Mouse (Mus musculus): ENCODE data around the gene Cdyl2.

The Cdyl2 gene

GRCm38 (mm10) chr8:116671543-116671942 is 61.2 kb downstream of the Cdyl2 start:
- peak; percentile 21 to 25 for DNase-seq

DNA sequence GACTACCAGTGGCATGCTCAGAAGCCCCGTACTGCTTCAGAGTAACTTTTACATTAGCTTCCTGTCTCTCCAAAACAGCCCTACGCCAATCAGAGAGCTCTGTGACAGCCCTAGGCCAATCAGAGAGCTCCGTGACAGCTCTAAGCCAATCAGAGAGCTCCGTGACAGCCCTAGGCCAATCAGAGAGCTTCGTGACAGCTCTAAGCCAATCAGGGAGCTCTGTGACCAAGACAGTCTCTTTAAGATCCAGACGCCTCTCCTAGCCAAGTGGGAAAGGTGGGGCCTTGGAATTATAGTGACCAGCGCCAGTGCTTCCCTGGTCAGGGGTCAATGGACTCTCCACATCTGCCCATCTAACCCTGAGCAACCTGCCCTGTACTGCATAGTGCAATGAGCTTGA is 62.2 kb downstream of the Cdyl2 start:
- DNase-seq = no peak

DNA sequence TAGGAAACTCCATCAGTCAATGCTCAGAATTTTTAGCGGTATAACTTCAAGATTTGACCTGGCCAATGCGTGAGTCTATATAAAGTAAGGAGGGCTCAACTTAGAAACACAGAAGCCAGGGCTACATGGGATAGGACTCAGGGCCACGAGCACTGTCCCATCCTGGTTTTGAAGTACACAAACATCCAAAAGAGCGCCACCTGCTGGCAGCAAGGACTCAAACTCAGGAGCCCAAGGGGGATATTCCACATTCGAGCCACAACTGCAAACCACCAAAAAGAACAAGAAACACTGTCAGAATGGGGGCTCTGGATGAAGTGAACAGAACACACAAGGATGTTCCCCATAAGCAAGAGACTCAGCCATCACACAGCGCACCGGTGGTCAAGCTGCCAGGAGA is 63.8 kb downstream of the Cdyl2 start:
- DNase-seq = no peak

GRCm38 (mm10) chr8:116666781-116667325 is 65.9 kb downstream of the Cdyl2 start:
- no peak for DNase-seq

GRCm38 (mm10) chr8:116661521-116661920 is 71.3 kb downstream of the Cdyl2 start:
- DNase-seq = no peak

GRCm38 (mm10) chr8:116656811-116657210 is 76.0 kb downstream of the Cdyl2 start:
- no peak for DNase-seq

DNA sequence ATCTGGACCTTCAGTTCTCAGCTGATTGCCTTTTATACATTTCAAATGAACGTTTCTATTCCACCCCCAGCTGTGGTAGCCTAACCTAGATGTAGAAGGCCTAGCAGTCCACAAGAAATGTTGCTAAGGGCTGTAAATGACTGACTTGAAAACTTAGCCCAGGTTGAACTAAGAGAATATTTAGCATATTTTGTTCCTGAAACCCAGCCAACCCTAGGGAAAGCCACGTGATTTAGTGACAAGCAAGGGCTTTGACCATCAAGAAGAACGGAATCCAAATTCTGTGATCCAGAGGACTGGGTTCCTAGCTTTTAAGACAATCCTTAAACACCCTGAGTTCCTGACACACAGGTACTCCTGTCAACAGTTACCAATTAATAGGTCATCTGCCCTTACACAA is 77.9 kb downstream of the Cdyl2 start:
- DNase-seq = no peak

DNA sequence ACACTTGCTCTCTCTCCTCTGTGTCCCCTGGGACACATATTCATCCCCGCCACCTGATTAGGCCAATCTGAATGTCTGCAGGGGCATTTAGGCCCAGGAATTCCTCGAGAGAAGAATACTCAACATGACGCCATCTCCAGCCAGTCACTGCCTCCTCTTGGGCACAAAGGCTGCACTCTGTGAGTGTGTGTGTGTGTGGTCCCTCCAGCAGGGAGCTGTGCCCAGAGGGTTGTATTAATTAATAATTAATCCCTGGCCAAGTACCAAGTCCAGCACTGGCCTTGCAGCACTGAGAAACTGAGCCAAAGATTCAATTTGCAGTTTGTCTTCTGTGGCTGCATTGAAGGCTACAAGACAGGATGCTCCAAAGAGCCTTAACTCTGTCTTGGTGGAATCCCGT is 79.8 kb downstream of the Cdyl2 start:
- DNase-seq = peak; percentile 28 to 55

- no peak for DNase-seq
These were observed 82.6 kb downstream of the Cdyl2 start for GRCm38 (mm10) chr8:116649975-116650725.

GRCm38 (mm10) chr8:116645376-116645775 is 87.4 kb downstream of the Cdyl2 start:
- DNase-seq = no peak

GRCm38 (mm10) chr8:116640925-116641324 is 91.9 kb downstream of the Cdyl2 start:
- no peak for DNase-seq

DNA sequence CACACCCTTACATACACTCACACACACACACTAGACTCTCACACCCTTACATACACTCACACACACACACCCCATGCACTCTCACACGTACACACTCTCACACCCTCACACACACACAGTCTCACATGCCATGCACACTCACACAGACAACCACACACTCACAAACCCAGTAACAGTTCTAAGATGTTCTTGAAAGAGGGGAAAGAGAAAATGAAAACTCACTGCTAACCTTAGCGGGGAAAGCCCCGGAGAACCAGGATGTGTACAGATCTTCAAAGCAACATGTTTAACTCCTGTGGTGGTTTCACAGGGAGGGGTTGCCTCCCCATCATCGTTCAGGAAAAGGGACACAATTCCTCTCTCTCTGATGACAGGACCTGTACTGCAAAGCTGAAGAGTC is 94.8 kb downstream of the Cdyl2 start:
- no peak for DNase-seq

GRCm38 (mm10) chr8:116637193-116637592 is 95.6 kb downstream of the Cdyl2 start:
- no peak for DNase-seq

- no peak for DNase-seq
These were observed 96.4 kb downstream of the Cdyl2 start for GRCm38 (mm10) chr8:116636396-116636795.

- DNase-seq = no peak
These were observed 96.8 kb downstream of the Cdyl2 start for GRCm38 (mm10) chr8:116635972-116636371.

- DNase-seq = no peak
These were observed 97.5 kb downstream of the Cdyl2 start for GRCm38 (mm10) chr8:116635261-116635660.

DNA sequence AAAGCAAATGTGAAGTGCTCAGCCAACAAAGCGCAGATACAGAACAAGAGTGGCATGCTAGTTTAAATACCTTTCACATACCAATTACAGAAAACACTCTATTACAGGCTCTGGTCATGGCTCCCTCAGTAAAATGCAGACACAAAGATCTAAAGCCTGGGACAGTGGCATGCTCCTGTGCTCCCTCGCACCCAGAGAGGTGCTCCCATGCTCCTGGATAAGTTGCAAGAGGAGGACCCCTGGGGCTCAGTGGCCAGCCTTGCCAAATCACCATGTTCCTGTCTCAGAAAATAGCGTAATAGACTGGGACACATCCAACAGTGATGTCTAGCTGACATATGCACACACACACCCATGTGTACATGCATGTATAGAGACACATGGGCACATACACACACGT is 98.4 kb downstream of the Cdyl2 start:
- no peak for DNase-seq

- no peak for DNase-seq
These were observed 99.2 kb downstream of the Cdyl2 start for GRCm38 (mm10) chr8:116633470-116634150.

DNA sequence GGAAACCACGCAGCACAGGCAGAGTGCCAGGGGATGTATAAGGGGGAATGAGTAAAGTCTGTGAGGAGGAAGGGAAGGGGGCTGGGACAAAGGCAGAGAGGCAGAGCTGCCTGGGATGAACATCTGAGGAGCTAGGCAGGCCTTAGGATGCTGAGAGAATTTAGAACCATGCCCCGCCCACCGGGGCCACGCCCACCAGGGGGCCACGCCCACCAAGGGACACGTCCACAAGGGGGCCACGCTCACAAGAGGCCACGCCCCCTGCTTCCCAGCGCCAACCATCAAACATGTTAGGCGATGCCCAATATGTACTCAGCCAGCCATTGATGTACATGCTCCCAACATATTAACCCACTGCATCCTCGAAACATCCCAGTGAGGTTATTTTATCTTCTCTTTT is 102.7 kb downstream of the Cdyl2 start:
- peak in 1 of 2 experiments; percentile 31 for DNase-seq

- peak in 1 of 2 experiments; percentile 8 for DNase-seq
These were observed 103.8 kb downstream of the Cdyl2 start for GRCm38 (mm10) chr8:116628975-116629374.

DNA sequence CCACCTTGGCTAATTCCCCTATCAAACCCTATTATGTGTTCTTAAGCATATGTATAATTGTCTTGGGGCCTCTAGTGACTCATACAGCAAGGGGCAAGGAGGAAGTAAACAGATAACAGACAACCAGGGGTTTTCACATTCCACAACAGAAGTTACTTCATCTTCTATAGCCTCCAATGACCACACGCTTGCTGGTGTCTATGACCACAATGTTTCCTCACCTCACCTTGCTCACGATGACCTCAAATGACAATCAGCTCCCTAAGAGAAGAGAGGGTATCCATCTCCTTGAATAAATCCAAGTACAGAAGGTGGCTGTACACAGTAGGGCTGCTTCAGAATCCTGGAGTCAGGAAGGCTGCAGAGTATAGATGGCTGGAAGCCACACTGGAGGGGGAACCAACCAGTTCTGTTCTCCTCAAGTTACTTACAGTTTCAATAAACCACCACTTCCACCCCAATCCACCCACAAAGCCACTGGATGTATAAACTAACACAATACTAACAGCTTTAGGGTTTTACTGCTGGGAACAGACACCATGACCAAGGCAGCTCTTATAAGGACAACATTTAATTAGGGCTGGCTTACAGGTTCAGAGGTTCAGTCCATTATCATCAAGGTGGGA is 104.8 kb downstream of the Cdyl2 start:
- DNase-seq = no peak

- no peak for DNase-seq
These were observed 109.2 kb downstream of the Cdyl2 start for GRCm38 (mm10) chr8:116623591-116623990.

GRCm38 (mm10) chr8:116622326-116622725 is 110.5 kb downstream of the Cdyl2 start:
- no peak for DNase-seq

All from kidney, postnatal 4 days (tissue).